Mouse (Mus musculus) intestine, postnatal 0 days (tissue): ENCODE results near the gene Prx. TPM values are rescaled to one million over a fixed set of nuclear protein-coding genes. Genes with fewer than 3 reads are reported as not detected.
A peak's percentile ranks its signal among the peaks of the same experiment; 100 is the strongest.

ENCODE experiments used
- ATAC-seq: fragments of 200-750 bp; cut with Nextera tagmentation; 2 replicates; pipeline ENCODE4 v1.8.0; 2017; ENCODE audit warnings: mild to moderate bottlenecking, moderate TSS enrichment, moderate library complexity
- H3K27ac ChIP-seq: fragments of 300-500 bp; sonication (generic); 2 replicates; pipeline ENCODE4 v1.5.1; 2014; ENCODE audit warnings: mild to moderate bottlenecking, low read depth, low read length, moderate library complexity
- H3K27me3 ChIP-seq: fragments of 300-500 bp; sonication (generic); replicated peaks from 2 replicates; pipeline ENCODE4 v1.6.1; 2014; ENCODE audit warnings: low read length, mixed read lengths; ENCODE audit not compliant: control insufficient read depth, insufficient read depth
- H3K36me3 ChIP-seq: fragments of 300-500 bp; sonication (generic); 2 replicates; pipeline ENCODE4 v1.6.1; 2014; ENCODE audit warnings: mild to moderate bottlenecking, moderate library complexity; ENCODE audit not compliant: control insufficient read depth, insufficient read depth
- H3K4me1 ChIP-seq: fragments of 300-500 bp; sonication (generic); replicated peaks from 2 replicates; pipeline ENCODE4 v1.6.1; 2014; ENCODE audit warnings: antibody characterized with exemption, low read length, mixed read lengths; ENCODE audit not compliant: control insufficient read depth, insufficient read depth
- H3K4me2 ChIP-seq: fragments of 300-500 bp; sonication (generic); replicated peaks from 2 replicates; pipeline ENCODE4 v1.6.1; 2014; ENCODE audit warnings: low read depth, mild to moderate bottlenecking, moderate library complexity
- H3K4me3 ChIP-seq: fragments of 300-500 bp; sonication (generic); 2 replicates; pipeline ENCODE4 v1.5.1; 2014; ENCODE audit warnings: low read depth, low read length
- H3K9ac ChIP-seq: fragments of 300-500 bp; sonication (generic); 2 replicates; pipeline ENCODE4 v1.6.1; 2014; ENCODE audit warnings: mild to moderate bottlenecking, low read depth, low read length
- H3K9me3 ChIP-seq: fragments of 300-500 bp; sonication (generic); 2 replicates; pipeline ENCODE4 v1.6.1; 2016; ENCODE audit warnings: mixed run types; ENCODE audit not compliant: control insufficient read depth
- CTCF ChIP-seq: sonication (generic); IDR thresholded peaks from 2 replicates; pipeline ENCODE4 v1.5.1; 2016; ENCODE audit warnings: low read depth, mild to moderate bottlenecking, control low read depth, antibody characterized with exemption, moderate library complexity
- WGBS: fragments of 180-500 bp; shearing (Covaris S2); extraction: QIAGEN DNeasy Blood & Tissue Kit; methylation state at CpG from one replicate; pipeline ENCODE4 v1.1.7; 2014; 5-methylcytosine and 5-hydroxymethylcytosine counted together
- polyA plus RNA-seq: library from polyadenylated mRNA; unstranded; fragments of >200 nt; fragmentation: Nextera tagmentation; extraction: Ambion mirVana; gene quantifications from 2 replicates; pipeline ENCODE4 v1.2.1, GENCODE M21; 2015

The Prx gene
- polyA plus RNA-seq, 1 experiment from 2014 or later, result 1.3 TPM

GRCm38 (mm10) chr7:27543851-27544250 is 44.7 kb downstream of the Prx start:
- 80% methylated on average over 4 of the region's 4 CpGs for WGBS
- Histone ChIP-seq H3K4me3 (no peak overlapping the region), H3K4me1 (no peaks in the 10 kb centered on the region), H3K4me2 (no peak overlapping the region), H3K27me3 (no peaks in the 10 kb centered on the region), H3K27ac (no peak overlapping the region), H3K36me3 (no peaks in the 10 kb centered on the region), H3K9me3 (no peaks in the 10 kb centered on the region), H3K9ac (no peak overlapping the region)
- ATAC-seq, result no peak
- no peak for TF ChIP-seq CTCF

GRCm38 (mm10) chr7:27544675-27545370 is 45.7 kb downstream of the Prx start:
- WGBS, result 80% methylated on average over 12 of the region's 12 CpGs
- no peak overlapping the region for H3K4me2 ChIP-seq
- no peak overlapping the region for H3K27ac ChIP-seq
- no peaks in the 10 kb centered on the region for H3K4me1 ChIP-seq
- no peaks in the 10 kb centered on the region for H3K27me3 ChIP-seq
- no peaks in the 10 kb centered on the region for H3K9me3 ChIP-seq
- no peak for TF ChIP-seq CTCF
- H3K36me3 ChIP-seq, result no peaks in the 10 kb centered on the region
- ATAC-seq, result no peak
- H3K4me3 ChIP-seq, result no peak overlapping the region
- H3K9ac ChIP-seq, result no peak overlapping the region

- H3K9ac ChIP-seq, result no peak overlapping the region
- no peak overlapping the region for H3K4me2 ChIP-seq
- no peaks in the 10 kb centered on the region for H3K4me1 ChIP-seq
- no peak for TF ChIP-seq CTCF
- no peaks in the 10 kb centered on the region for H3K27me3 ChIP-seq
- no peak for ATAC-seq
- no peak overlapping the region for H3K27ac ChIP-seq
- no peaks in the 10 kb centered on the region for H3K36me3 ChIP-seq
- WGBS, result 71% methylated on average over 6 of the region's 6 CpGs
- no peak overlapping the region for H3K4me3 ChIP-seq
- no peaks in the 10 kb centered on the region for H3K9me3 ChIP-seq
Measured at GRCm38 (mm10) chr7:27549597-27549996, 50.5 kb downstream of the Prx start.

GRCm38 (mm10) chr7:27552070-27552469 is 52.9 kb downstream of the Prx start:
- TF ChIP-seq CTCF, result no peak
- peaks cover 6% of the 10 kb centered on the region; the same call in 1 of the 2 replicates for H3K36me3 ChIP-seq
- 43% methylated on average over 5 of the region's 5 CpGs for WGBS
- no peaks in the 10 kb centered on the region for H3K4me1 ChIP-seq
- no peaks in the 10 kb centered on the region for H3K9me3 ChIP-seq
- ATAC-seq, result no peak
- H3K4me2 ChIP-seq, result peak overlapping the region; percentile 71
- H3K9ac ChIP-seq, result no peak overlapping the region; the same call in 1 of the 2 replicates
- no peaks in the 10 kb centered on the region for H3K27me3 ChIP-seq
- H3K27ac ChIP-seq, result no peak overlapping the region
- H3K4me3 ChIP-seq, result peak overlapping the region; percentile 73; the same call in 1 of the 2 replicates

GRCm38 (mm10) chr7:27552931-27553513 is 53.9 kb downstream of the Prx start, which contains the start of the genes Pld3 and 2310022A10Rik:
Gene Pld3, minus strand, starts transcription at chr7:27553218.
Gene 2310022A10Rik, plus strand, starts transcription at chr7:27553233.
- WGBS, result under 1% methylated on average over 41 of the region's 41 CpGs
- H3K27ac ChIP-seq, result no peak within 1 kb of the TSS; the same call in 1 of the 2 replicates

GRCm38 (mm10) chr7:27560291-27560887 is 61.3 kb downstream of the Prx start:
- ATAC-seq, result no peak

More at GRCm38 (mm10) chr7:27552931-27553513, 53.9 kb downstream of the Prx start, which contains the start of the genes Pld3 and 2310022A10Rik:
- Histone ChIP-seq H3K9me3 (no peaks in the 10 kb centered on the region), H3K4me1 (no peaks in the 10 kb centered on the region), H3K9ac (peak within 1 kb of the TSS; percentile 58), H3K4me3 (peak within 1 kb of the TSS; percentile 73), H3K4me2 (peak within 1 kb of the TSS; percentile 71), H3K27me3 (no peaks in the 10 kb centered on the region), H3K36me3 (peaks cover 6% of the 10 kb centered on the region; the same call in 1 of the 2 replicates)
- peak; percentile 99 for ATAC-seq
- no peak for TF ChIP-seq CTCF

More at GRCm38 (mm10) chr7:27560291-27560887, 61.3 kb downstream of the Prx start:
- Histone ChIP-seq H3K9ac (no peak overlapping the region), H3K36me3 (peaks cover 50% of the 10 kb centered on the region), H3K4me1 (no peaks in the 10 kb centered on the region), H3K4me2 (no peak overlapping the region), H3K4me3 (no peak overlapping the region), H3K27me3 (no peaks in the 10 kb centered on the region), H3K27ac (no peak overlapping the region), H3K9me3 (no peaks in the 10 kb centered on the region)
- no peak for TF ChIP-seq CTCF
- WGBS, result 54% methylated on average over 8 of the region's 8 CpGs
